Comparison of ENCODE assay signal across 10 mouse cellular contexts in genomic region chr9:9083441-9083840, GRCm38 (mm10).
A peak's percentile ranks its signal among the peaks of the same experiment; 100 is the strongest.
DNase-seq lines count a peak whose midpoint lies in the region; ATAC-seq and TF ChIP-seq lines count a peak whose summit lies in the region.
"Had no signal": no experiment of that assay in that cellular context is flagged by ENCODE, and none has a peak within 500 bp of the region (broad histone marks: within the 10 kb centered on the region; RNA-seq: fewer than 3 reads in every experiment).

No protein-coding gene starts in this region.

- intact Hi-C loops in heart, postnatal 10 days (cut with DNase I), result no loop called here

- no peak overlapping the region for H3K4me3 ChIP-seq in liver, embryonic 14.5 days (ENCODE audit: insufficient read depth in 1 of 2, low read depth in 2 of 2, low read length in 2 of 2)
- H3K4me3 ChIP-seq in lung, embryonic 16.5 days (ENCODE audit: low read length), result no peak overlapping the region

- TF ChIP-seq CTCF in liver, embryonic 14.5 days (IDR thresholded peaks at IDR 0.05; ENCODE audit: low read depth), result peak; percentile 32; the same call in 1 of the 2 replicates

- no peak overlapping the region for H3K9ac ChIP-seq in liver, embryonic 14.5 days (replicated peaks)
- H3K9ac ChIP-seq in lung, embryonic 16.5 days (ENCODE audit: low read length), result no peak overlapping the region

- peak; percentile 21 for DNase-seq in adrenal gland, adult 8-10 months
- no peak for DNase-seq in adrenal gland, adult 18-20 months (ENCODE audit: low spot score in 2 of 2)
- no peak for DNase-seq in liver, embryonic 14.5 days (ENCODE audit: low read depth in 3 of 3, low spot score in 3 of 3)
- no peak for DNase-seq in liver
- DNase-seq in heart, postnatal 10 days, result peak; percentile 25 to 28
- DNase-seq in thymus, postnatal 36 days, result no peak
- DNase-seq in frontal cortex, postnatal 10 days (ENCODE audit: low spot score in 2 of 2), result no peak
- DNase-seq: cerebellum, postnatal 14 days had no signal

- no peaks in the 10 kb centered on the region for H3K9me3 ChIP-seq in liver, embryonic 14.5 days (ENCODE audit: control insufficient read depth, low read length)
- no peaks in the 10 kb centered on the region for H3K9me3 ChIP-seq in lung, embryonic 16.5 days (ENCODE audit: control insufficient read depth, low read length)

- no peaks in the 10 kb centered on the region for H3K4me1 ChIP-seq in liver, embryonic 14.5 days (replicated peaks; ENCODE audit: control insufficient read depth in 2 of 2, insufficient read depth in 2 of 2, low read length in 1 of 2)
- no peaks in the 10 kb centered on the region for H3K4me1 ChIP-seq in lung, embryonic 16.5 days (replicated peaks; ENCODE audit: control insufficient read depth, insufficient read depth, low read length)

- no peaks in the 10 kb centered on the region for H3K36me3 ChIP-seq in liver, embryonic 14.5 days (replicated peaks; ENCODE audit: control insufficient read depth, insufficient read depth, low read depth)
- H3K36me3 ChIP-seq in lung, embryonic 16.5 days (ENCODE audit: control insufficient read depth, insufficient read depth, low read length), result no peaks in the 10 kb centered on the region

- no peak for ATAC-seq in liver, embryonic 14.5 days (ENCODE audit: insufficient read depth)
- 0 out of 2 replicates have a peak, but pooled peaks have one; percentile 36 for ATAC-seq in lung, embryonic 16.5 days (ENCODE audit: low read depth)

- H3K27ac ChIP-seq in liver, embryonic 14.5 days, result no peak overlapping the region
- no peak overlapping the region for H3K27ac ChIP-seq in lung, embryonic 16.5 days (ENCODE audit: low read length)
- H3K27ac ChIP-seq: macrophage had no signal

- 26% methylated on average over 2 of the region's 2 CpGs for WGBS in liver, embryonic 14.5 days (ENCODE audit: insufficient replicate concordance)
- 67% methylated on average over 2 of the region's 2 CpGs for WGBS in lung, embryonic 16.5 days

- H3K4me2 ChIP-seq in liver, embryonic 14.5 days (ENCODE audit: low read depth), result no peak overlapping the region
- H3K4me2 ChIP-seq in lung, embryonic 16.5 days (ENCODE audit: low read depth, low read length), result no peak overlapping the region

- TF ChIP-seq EP300 in liver, embryonic 14.5 days (IDR thresholded peaks at IDR 0.05; ENCODE audit: low read depth), result no peak

- no peaks in the 10 kb centered on the region for H3K27me3 ChIP-seq in liver, embryonic 14.5 days (ENCODE audit: control insufficient read depth, insufficient read depth, low read length)
- H3K27me3 ChIP-seq in lung, embryonic 16.5 days (ENCODE audit: control insufficient read depth, insufficient read depth, low read depth, low read length), result no peaks in the 10 kb centered on the region

Comparison
In these comparisons a context has a peak if more than half of its experiments do, and no peak if none do; other contexts are left out.
1. DNase-seq: peak in adrenal gland, adult 8-10 months (single experiment) and heart, postnatal 10 days (2 of 2); none in adrenal gland, adult 18-20 months (0 of 2), liver, embryonic 14.5 days (0 of 3), liver (single experiment), thymus, postnatal 36 days (0 of 2) and frontal cortex, postnatal 10 days (0 of 2).